13 mouse cellular contexts compared by ENCODE assay signal in the genomic region with DNA sequence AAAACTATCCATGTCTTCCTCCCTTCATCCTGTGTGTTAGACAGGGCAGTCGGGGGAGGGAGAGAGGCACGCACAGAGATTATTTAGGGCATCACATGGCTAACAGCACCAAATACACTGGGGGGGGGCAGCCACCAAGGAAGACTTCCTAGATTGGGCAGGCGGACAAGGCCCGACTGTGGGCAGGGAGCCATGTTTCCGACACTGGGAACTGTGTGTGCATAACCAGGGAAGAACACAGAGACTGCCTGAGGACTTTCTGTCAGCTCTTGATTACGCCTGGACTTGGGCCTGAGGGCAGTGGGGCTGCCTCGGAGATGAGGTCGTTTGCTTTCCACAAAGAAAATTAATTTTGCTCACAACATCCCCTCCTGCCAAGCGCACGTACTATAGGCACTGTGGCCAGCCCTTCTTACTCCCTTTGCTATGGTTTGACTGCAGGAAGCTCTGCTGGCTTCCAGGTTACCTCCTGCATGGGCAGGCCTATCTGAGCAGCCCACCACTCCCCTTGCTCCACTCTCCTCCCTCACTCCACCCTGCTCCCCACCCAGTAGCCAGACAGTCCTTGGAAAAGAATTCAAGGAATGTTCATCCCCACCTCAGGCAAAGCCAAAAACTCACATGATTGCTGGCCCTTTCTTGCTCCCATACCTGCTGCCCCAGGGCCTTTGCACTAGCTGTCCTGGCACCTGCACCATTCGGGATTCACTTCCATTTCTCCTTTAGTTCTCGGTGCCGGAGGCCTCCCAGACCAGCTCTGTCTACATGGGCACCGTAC. TPM values are rescaled to one million over a fixed set of nuclear protein-coding genes. Genes with fewer than 3 reads are reported as not detected.
DNase-seq lines count a peak whose midpoint lies in the region; ATAC-seq and TF ChIP-seq lines count a peak whose summit lies in the region.
"Had no signal": no experiment of that assay in that cellular context is flagged by ENCODE, and none has a peak within 500 bp of the region (broad histone marks: within the 10 kb centered on the region; RNA-seq: fewer than 3 reads in every experiment).

No protein-coding gene starts in this region.

- TF ChIP-seq EP300 in stomach, postnatal 0 days (optimal IDR thresholded peaks at IDR 0.05) = no peak

- H3K4me3 ChIP-seq in kidney, adult 2 months (ENCODE audit: insufficient read depth, low read depth, low read length) = no peak overlapping the region
- no peak overlapping the region for H3K4me3 ChIP-seq in kidney, embryonic 14.5 days (ENCODE audit: low read length)
- no peak overlapping the region for H3K4me3 ChIP-seq in stomach, embryonic 15.5 days (replicated peaks)
- no peak overlapping the region for H3K4me3 ChIP-seq in stomach, postnatal 0 days (ENCODE audit: low read depth, low read length)
- H3K4me3 ChIP-seq: lung, embryonic 15.5 days had no signal

- no peaks in the 10 kb centered on the region for H3K9me3 ChIP-seq in kidney, embryonic 14.5 days (ENCODE audit: control insufficient read depth, low read length)
- no peaks in the 10 kb centered on the region for H3K9me3 ChIP-seq in stomach, embryonic 15.5 days
- H3K9me3 ChIP-seq in stomach, postnatal 0 days (ENCODE audit: control insufficient read depth, low read length) = no peaks in the 10 kb centered on the region
- H3K9me3 ChIP-seq: lung, embryonic 15.5 days had no signal

- no peaks in the 10 kb centered on the region for H3K4me1 ChIP-seq in kidney, adult 2 months (ENCODE audit: control insufficient read depth, insufficient read depth, low read length)
- no peaks in the 10 kb centered on the region for H3K4me1 ChIP-seq in kidney, embryonic 14.5 days (ENCODE audit: control insufficient read depth, insufficient read depth, low read length)
- H3K4me1 ChIP-seq in stomach, embryonic 15.5 days = peaks cover 9% of the 10 kb centered on the region; the same call in 1 of the 2 replicates
- H3K4me1 ChIP-seq in stomach, postnatal 0 days (replicated peaks; ENCODE audit: control insufficient read depth, insufficient read depth) = no peaks in the 10 kb centered on the region

- no peak for ATAC-seq in kidney, embryonic 14.5 days (ENCODE audit: low FRiP score, low TSS enrichment)
- ATAC-seq in stomach, embryonic 15.5 days (ENCODE audit: insufficient read depth, low FRiP score, low read depth) = peak; percentile 14; the same call in 1 of the 2 replicates
- ATAC-seq in stomach, postnatal 0 days (ENCODE audit: low FRiP score, low TSS enrichment) = no peak
- ATAC-seq: inflammation-experienced regulatory T-cells, adult 6 months had no signal

- peak; percentile 35 for DNase-seq in adrenal gland, postnatal 10 days
- DNase-seq in adrenal gland, postnatal 14 days = no peak
- DNase-seq in kidney, adult 2 months = peak; percentile 40
- no peak for DNase-seq in stomach, postnatal 0 days (ENCODE audit: low spot score)
- DNase-seq in frontal cortex, postnatal 36 days (ENCODE audit: low spot score in 2 of 2) = no peak
- no peak for DNase-seq in frontal cortex, adult 2 months (ENCODE audit: extremely low spot score in 1 of 2, low spot score in 1 of 2)

- no peak overlapping the region for H3K27ac ChIP-seq in kidney, adult 2 months (ENCODE audit: insufficient read depth, low read depth, low read length)
- H3K27ac ChIP-seq in kidney, embryonic 14.5 days (ENCODE audit: low read depth, low read length) = no peak overlapping the region
- H3K27ac ChIP-seq in stomach, embryonic 15.5 days = no peak overlapping the region
- H3K27ac ChIP-seq in stomach, postnatal 0 days (replicated peaks) = no peak overlapping the region
- H3K27ac ChIP-seq: lung, embryonic 15.5 days had no signal

- 56% methylated on average over 14 of the region's 14 CpGs for WGBS in kidney, adult 2 months
- 69% methylated on average over 14 of the region's 14 CpGs for WGBS in kidney, embryonic 14.5 days
- WGBS in stomach, embryonic 15.5 days = 66% methylated on average over 14 of the region's 14 CpGs
- WGBS in stomach, postnatal 0 days = 58% methylated on average over 14 of the region's 14 CpGs

- no peak for TF ChIP-seq CTCF in kidney, adult 2 months (conservative IDR thresholded peaks at IDR 0.05; ENCODE audit: insufficient read depth, insufficient read length, low read depth, low read length)
- TF ChIP-seq CTCF in stomach, postnatal 0 days (IDR thresholded peaks at IDR 0.05; ENCODE audit: low read depth) = no peak

- no peak overlapping the region for H3K9ac ChIP-seq in kidney, embryonic 14.5 days (ENCODE audit: low read depth, low read length)
- H3K9ac ChIP-seq in stomach, embryonic 15.5 days = no peak overlapping the region
- no peak overlapping the region for H3K9ac ChIP-seq in stomach, postnatal 0 days (ENCODE audit: low read length)
- H3K9ac ChIP-seq: lung, embryonic 15.5 days had no signal

- no peak overlapping the region for H3K4me2 ChIP-seq in kidney, embryonic 14.5 days (replicated peaks; ENCODE audit: low read depth, low read length)
- no peak overlapping the region for H3K4me2 ChIP-seq in stomach, embryonic 15.5 days
- H3K4me2 ChIP-seq in stomach, postnatal 0 days (replicated peaks; ENCODE audit: low read depth) = no peak overlapping the region
- H3K4me2 ChIP-seq: lung, embryonic 15.5 days had no signal

- no peaks in the 10 kb centered on the region for H3K36me3 ChIP-seq in kidney, adult 2 months (ENCODE audit: control insufficient read depth, insufficient read depth, low read length)
- no peaks in the 10 kb centered on the region for H3K36me3 ChIP-seq in kidney, embryonic 14.5 days (ENCODE audit: control insufficient read depth, insufficient read depth, low read length)
- no peaks in the 10 kb centered on the region for H3K36me3 ChIP-seq in stomach, embryonic 15.5 days
- H3K36me3 ChIP-seq in stomach, postnatal 0 days (ENCODE audit: control insufficient read depth, insufficient read depth, low read length) = no peaks in the 10 kb centered on the region
- H3K36me3 ChIP-seq: lung, embryonic 15.5 days had no signal

- H3K27me3 ChIP-seq in kidney, adult 2 months (replicated peaks; ENCODE audit: control insufficient read depth, insufficient read depth, low read length) = no peaks in the 10 kb centered on the region
- no peaks in the 10 kb centered on the region for H3K27me3 ChIP-seq in kidney, embryonic 14.5 days (ENCODE audit: control insufficient read depth, insufficient read depth, low read length)
- H3K27me3 ChIP-seq in stomach, embryonic 15.5 days (replicated peaks) = no peaks in the 10 kb centered on the region
- no peaks in the 10 kb centered on the region for H3K27me3 ChIP-seq in stomach, postnatal 0 days (ENCODE audit: control insufficient read depth, insufficient read depth, low read length)
- H3K27me3 ChIP-seq: lung, embryonic 15.5 days had no signal

- TF ChIP-seq POLR2A in kidney, adult 2 months (IDR thresholded peaks at IDR 0.05; ENCODE audit: low read depth, low read length) = no peak

RNA-seq across cellular contexts. Expression of a gene that starts 17.2 kb away (rescaled TPM):
- total RNA-seq in adrenal gland, postnatal 10 days (2021) = 1 to 10 TPM; 7.4 to 7.7 TPM
- 4.4 and 16.1 TPM in 2 replicates for total RNA-seq in adrenal gland, postnatal 14 days (2021)
- polyA plus RNA-seq in kidney, adult 2 months (2012; rRNA removed) = 2.2 and 5.8 TPM in 2 replicates
- 4.1 and 7.3 TPM in 2 replicates for polyA plus RNA-seq in kidney, embryonic 14.5 days (2014; fragmentation: Nextera tagmentation; extraction: Ambion mirVana)
- 6.7 and 7.0 TPM in 2 replicates for polyA plus RNA-seq in stomach, embryonic 15.5 days (2015; fragmentation: Nextera tagmentation; extraction: Ambion mirVana)
- 2.0 and 2.2 TPM in 2 replicates for polyA plus RNA-seq in stomach, postnatal 0 days (2015; fragmentation: Nextera tagmentation; extraction: Ambion mirVana)
- polyA plus RNA-seq in frontal cortex, adult 2 months (2012; rRNA removed) = 2.7 and 3.1 TPM in 2 replicates

RNA-seq across cellular contexts. Expression of a gene that starts 58.1 kb away (rescaled TPM):
- under 1 TPM in 1 of 2 experiments, not detected in 1; 0.84 TPM for total RNA-seq in adrenal gland, postnatal 10 days (2021)
- total RNA-seq in adrenal gland, postnatal 14 days (2021) = 1.1 and 1.9 TPM in 2 replicates
- 0.16 TPM in 1 of 2 replicates, not detected in the other for polyA plus RNA-seq in kidney, adult 2 months (2012; rRNA removed)
- polyA plus RNA-seq in kidney, embryonic 14.5 days (2014; fragmentation: Nextera tagmentation; extraction: Ambion mirVana) = not detected in 2 replicates
- polyA plus RNA-seq in stomach, embryonic 15.5 days (2015; fragmentation: Nextera tagmentation; extraction: Ambion mirVana) = not detected in 2 replicates
- polyA plus RNA-seq in stomach, postnatal 0 days (2015; fragmentation: Nextera tagmentation; extraction: Ambion mirVana) = not detected in 2 replicates
- polyA plus RNA-seq in frontal cortex, adult 2 months (2012; rRNA removed) = 0.15 TPM in 1 of 2 replicates, not detected in the other
- total RNA-seq: layer of hippocampus, postnatal 25 days had no signal
- polyA plus RNA-seq: lung, embryonic 15.5 days; neural tube, embryonic 11.5 days; spleen, adult 2 months had no signal

Comparison
In these comparisons a context has a peak if more than half of its experiments do, and no peak if none do; other contexts are left out.
1. DNase-seq: peak in adrenal gland, postnatal 10 days (single experiment) and kidney, adult 2 months (single experiment); none in adrenal gland, postnatal 14 days (single experiment), stomach, postnatal 0 days (single experiment), frontal cortex, postnatal 36 days (0 of 2) and frontal cortex, adult 2 months (0 of 2).